Mouse (Mus musculus) pancreas, adult 10 weeks (tissue): ENCODE data around the gene Krtap28-10. TPM values are rescaled to one million over a fixed set of nuclear protein-coding genes. Genes with fewer than 3 reads are reported as not detected.

Source experiments
- polyA plus RNA-seq: library from polyadenylated mRNA; stranded (reverse); fragments of 350-450 nt; fragmentation: Illumina TruSeq; extraction: RNeasy Lipid Tissue Mini Kit (QIAGEN cat#74804); gene quantifications from one replicate; pipeline ENCODE4 v1.2.3, GENCODE M21; 2015; ENCODE audit warnings: low read depth, low replicate concordance; ENCODE audit not compliant: insufficient read depth

The Krtap28-10 gene
- not detected for polyA plus RNA-seq

DNA sequence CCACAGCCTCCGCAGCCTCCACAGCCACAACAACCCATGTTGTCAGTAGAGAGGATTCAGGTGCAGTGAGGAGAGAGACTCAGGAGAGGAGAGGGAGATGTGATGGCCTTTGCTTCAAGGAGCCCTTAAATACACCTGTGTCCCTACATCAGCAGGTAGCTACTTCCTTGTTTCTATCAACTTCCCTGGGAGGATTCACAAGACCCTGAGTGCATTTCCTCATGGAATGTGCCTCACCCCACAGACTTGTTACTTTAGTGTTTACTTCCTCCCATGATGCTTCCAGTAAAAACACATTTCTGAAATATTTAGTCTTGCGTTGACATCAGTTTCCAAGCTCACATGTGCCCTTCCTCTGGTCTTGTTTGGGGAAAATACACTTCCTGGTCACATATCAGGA, at the start of gene Krtap28-10:
Krtap28-10 (minus strand) TSS at position 101 of the 400 bp plus-strand sequence.

DNA sequence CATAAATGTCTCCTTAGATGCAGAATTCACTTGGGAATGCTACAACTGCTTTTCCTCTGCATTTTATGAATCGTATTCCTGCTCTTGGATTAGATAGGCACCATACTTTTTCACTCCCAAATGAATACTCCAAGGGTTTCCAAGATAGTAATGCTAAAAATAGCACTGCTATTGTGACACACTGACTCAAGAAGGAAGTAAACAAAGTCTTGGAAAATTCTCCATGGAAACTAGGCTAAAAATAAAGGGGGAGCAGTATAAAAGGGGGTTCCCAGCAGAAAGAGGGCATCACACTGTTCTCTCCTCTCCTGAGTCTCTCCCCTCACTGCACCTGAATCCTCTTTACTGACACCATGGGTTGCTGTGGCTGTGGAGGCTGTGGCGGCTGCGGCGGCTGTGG, 18.4 kb upstream of the Krtap28-10 start, which contains the start of gene Krtap28-13:
Krtap28-13 (plus strand) TSS at position 288 of the 400 bp plus-strand sequence.

DNA sequence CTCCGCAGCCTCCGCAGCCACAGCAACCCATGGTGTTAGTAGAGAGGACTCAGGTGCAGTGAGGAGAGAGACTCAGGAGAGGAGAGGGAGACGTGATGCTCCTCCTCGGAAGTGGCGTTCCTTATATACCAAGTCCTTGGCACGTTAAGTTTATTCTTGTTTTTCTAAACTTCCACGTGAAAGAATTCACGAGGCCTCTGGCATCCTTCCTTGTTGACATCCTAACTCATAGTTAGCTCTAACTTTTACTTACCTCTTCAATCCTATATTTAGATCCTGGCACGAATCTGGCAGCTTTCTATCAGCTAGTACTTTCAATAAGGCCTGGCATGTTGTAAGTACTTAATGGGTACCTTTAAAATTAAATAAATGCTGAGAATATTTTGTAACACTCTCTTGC, 17.0 kb upstream of the Krtap28-10 start, which contains the start of gene A030005K14Rik:
A030005K14Rik (minus strand) TSS at position 101 of the 400 bp plus-strand sequence.

DNA sequence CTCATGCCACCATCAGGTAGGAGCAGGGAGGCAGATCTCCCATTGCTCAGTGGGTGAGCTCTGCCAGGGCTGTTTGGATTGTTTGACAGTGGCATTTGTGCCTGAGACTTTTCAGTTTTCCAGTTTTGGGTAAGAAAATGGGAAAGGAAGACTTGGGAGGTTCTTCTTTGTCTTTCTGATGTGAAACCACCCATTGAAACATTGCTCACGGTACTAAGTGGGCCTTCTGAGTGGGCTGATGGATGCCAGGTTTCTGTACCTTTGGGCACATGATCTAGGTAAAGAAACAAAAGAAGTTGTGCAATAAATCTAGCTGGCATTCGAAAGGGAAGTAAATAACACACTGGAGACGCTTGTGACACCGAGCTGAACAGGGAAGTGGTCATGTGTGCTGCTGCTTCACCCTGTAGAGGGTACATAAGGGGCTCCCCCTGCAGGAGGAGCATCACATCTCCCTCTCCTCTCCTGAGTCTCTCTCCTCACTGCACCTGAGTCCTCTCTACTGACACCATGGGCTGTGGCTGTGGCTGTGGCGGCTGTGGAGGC, 2.7 kb upstream of the Krtap28-10 start, which contains the start of gene Gm47969:
Gm47969 (plus strand) TSS at position 51 of the 546 bp plus-strand sequence.

DNA sequence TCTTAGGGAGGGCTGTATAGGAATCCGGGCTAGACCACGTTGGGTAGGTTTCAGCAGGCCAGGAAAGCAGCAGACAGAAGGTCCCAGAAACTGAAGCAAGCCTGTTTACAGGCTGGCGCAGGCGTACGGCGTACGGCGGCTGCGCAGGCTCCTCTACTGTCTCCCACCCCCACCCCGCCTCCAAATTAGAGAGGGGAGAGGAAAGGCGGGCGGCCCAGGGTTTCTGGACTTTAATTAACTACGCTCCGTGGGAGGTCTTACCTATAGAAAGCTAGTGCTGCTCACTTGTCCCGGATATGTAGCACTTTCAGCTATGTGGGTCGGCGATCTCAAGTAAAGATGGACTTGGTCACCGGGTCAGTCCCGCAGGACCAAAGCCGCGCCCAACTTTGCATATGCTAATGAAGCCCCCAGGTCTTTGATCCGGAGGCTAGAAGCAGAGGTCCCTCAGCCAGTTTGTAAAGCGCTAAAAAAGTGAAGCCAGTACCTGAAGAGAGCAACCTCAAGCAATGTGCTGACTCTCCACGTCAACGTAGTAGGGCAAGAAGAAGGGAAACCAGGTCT, 4.1 kb downstream of the Krtap28-10 start, which contains the start of gene Slc19a3:
Slc19a3 (minus strand) TSS at position 340 of the 564 bp plus-strand sequence.

DNA sequence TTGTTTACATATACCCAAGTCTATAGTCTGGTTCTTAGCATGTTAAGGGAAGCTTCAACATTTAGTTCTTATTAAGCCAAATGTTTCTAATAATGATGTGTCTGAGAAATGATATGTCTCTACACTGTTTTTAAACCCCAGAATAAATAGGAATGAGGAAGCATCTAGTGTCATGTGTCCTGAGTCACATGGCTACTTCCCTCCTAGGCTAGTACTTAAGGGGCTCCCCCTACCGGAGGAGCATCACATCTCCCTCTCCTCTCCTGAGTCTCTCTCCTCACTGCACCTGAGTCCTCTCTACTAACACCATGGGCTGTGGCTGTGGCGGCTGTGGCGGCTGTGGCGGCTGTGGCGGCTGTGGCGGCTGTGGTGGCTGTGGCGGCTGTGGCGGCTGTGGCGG, 42.0 kb downstream of the Krtap28-10 start, which contains the start of gene Gm47959:
Gm47959 (plus strand) TSS at position 243 of the 400 bp plus-strand sequence.

Other genes with a start within 250 kb of the Krtap28-10 start
- gene Agfg1, start 203.0 kb downstream of the Krtap28-10 start, polyA plus RNA-seq = 3.6 TPM
- not detected for gene A030005L19Rik, start 129.2 kb downstream of the Krtap28-10 start, polyA plus RNA-seq
- gene A030014E15Rik, start 117.6 kb downstream of the Krtap28-10 start, polyA plus RNA-seq = not detected
- gene Gm6217, start 111.1 kb downstream of the Krtap28-10 start, polyA plus RNA-seq = not detected
- not detected for gene A030003K21Rik, start 99.1 kb downstream of the Krtap28-10 start, polyA plus RNA-seq
- not detected for gene Gm7544, start 86.5 kb downstream of the Krtap28-10 start, polyA plus RNA-seq
- not detected for gene Gm47955, start 82.2 kb downstream of the Krtap28-10 start, polyA plus RNA-seq
- not detected for gene Gm47959, start 41.9 kb downstream of the Krtap28-10 start, polyA plus RNA-seq
- gene Slc19a3, start 4.0 kb downstream of the Krtap28-10 start, polyA plus RNA-seq = not detected
- not detected for gene Gm47969, start 2.5 kb upstream of the Krtap28-10 start, polyA plus RNA-seq
- not detected for gene A030005K14Rik, start 16.9 kb upstream of the Krtap28-10 start, polyA plus RNA-seq
- gene Krtap28-13, start 18.4 kb upstream of the Krtap28-10 start, polyA plus RNA-seq = not detected
- not detected for gene Ccl20, start 74.3 kb upstream of the Krtap28-10 start, polyA plus RNA-seq
- not detected for gene Daw1, start 117.3 kb upstream of the Krtap28-10 start, polyA plus RNA-seq